Mouse (Mus musculus) liver, adult 2 months (tissue): ENCODE results near the gene Ulk4.

Experiments used
- CTCF ChIP-seq: fragments of 200-500 bp; IDR thresholded peaks from 2 replicates; pipeline ENCODE4 v1.5.1; 2011; ENCODE audit warnings: low read depth, low read length, control low read depth
- POLR2A ChIP-seq: fragments of 200-500 bp; IDR thresholded peaks from 2 replicates; pipeline ENCODE4 v1.6.1; 2011; ENCODE audit warnings: low read length, control low read depth; ENCODE audit not compliant: insufficient read depth; ENCODE audit errors: extremely low read depth

- TF ChIP-seq CTCF (peak; percentile 92), POLR2A (no peak)
Measured at GRCm38 (mm10) chr9:121108110-121108509, 168.9 kb downstream of the Ulk4 start.
